Mouse (Mus musculus) CH12.LX (cell line): ENCODE data around the gene Klhl11. TPM values are rescaled to one million over a fixed set of nuclear protein-coding genes. Genes with fewer than 3 reads are reported as not detected.

ENCODE experiments used
- DNase-seq: peaks from one replicate; pipeline ENCODE4 v3.0.0-alpha.2; 2013; ENCODE audit errors: extremely low read depth
- H3K27ac ChIP-seq: 2 replicates; pipeline ENCODE4 v1.5.1; 2012; ENCODE audit warnings: low read depth, mild to moderate bottlenecking, control low read depth, moderate library complexity; ENCODE audit not compliant: insufficient read depth
- H3K27me3 ChIP-seq: replicated peaks from 2 replicates; pipeline ENCODE3; 2012; ENCODE audit warnings: inconsistent platforms
- H3K36me3 ChIP-seq, 2 experiments: replicated peaks in 1 of 2; 2 replicates each; pipeline versions ENCODE3 to v1.6.1; 2012; ENCODE audit warnings: inconsistent platforms in 1 of 2, low read length in 1 of 2, mild to moderate bottlenecking in 1 of 2, mixed read lengths in 1 of 2, moderate library complexity in 1 of 2; ENCODE audit not compliant: control insufficient read depth in 1 of 2, insufficient read depth in 1 of 2
- H3K4me1 ChIP-seq, 2 experiments: 2 replicates each; pipeline ENCODE4 v1.6.1; 2012; ENCODE audit warnings: inconsistent platforms in 1 of 2, moderate library complexity in 1 of 2; ENCODE audit not compliant: insufficient read depth in 2 of 2, control insufficient read depth in 1 of 2
- H3K4me2 ChIP-seq: 2 replicates; pipeline ENCODE4 v1.6.1; 2012; ENCODE audit warnings: low read depth, mild to moderate bottlenecking, control low read depth; ENCODE audit not compliant: poor library complexity, insufficient read depth, severe bottlenecking
- H3K4me3 ChIP-seq, 3 experiments: fragments of 150-350 bp in 1 of 3; sonication (generic) in 1 of 3; replicated peaks in 1 of 3; 2 replicates each; pipeline versions ENCODE3 to v1.5.1; 2011 to 2012; ENCODE audit warnings: low read depth in 2 of 3, low read length in 2 of 3, mild to moderate bottlenecking in 2 of 3, moderate library complexity in 2 of 3, control low read depth in 1 of 3, improper control_type of control experiment in 1 of 3, inconsistent platforms in 1 of 3, mixed read lengths in 1 of 3; ENCODE audit not compliant: poor library complexity in 1 of 3
- H3K79me2 ChIP-seq: replicated peaks from 2 replicates; pipeline ENCODE4 v1.6.1; 2012; ENCODE audit warnings: mild to moderate bottlenecking, moderate library complexity; ENCODE audit not compliant: control insufficient read depth, poor library complexity, insufficient read depth, severe bottlenecking; ENCODE audit errors: extremely low read depth
- H3K9ac ChIP-seq: 2 replicates; pipeline ENCODE4 v1.6.1; 2012; ENCODE audit warnings: low read depth, mild to moderate bottlenecking, control low read depth, moderate library complexity; ENCODE audit not compliant: insufficient read depth
- H3K9me3 ChIP-seq: replicated peaks from 2 replicates; pipeline ENCODE3; 2012; ENCODE audit warnings: low read length, inconsistent platforms, mixed read lengths
- BHLHE40 ChIP-seq: IDR thresholded peaks from 2 replicates; pipeline ENCODE4 v1.6.1; 2011; ENCODE audit warnings: mild to moderate bottlenecking, low read depth, low read length, improper control_type of control experiment
- CHD2 ChIP-seq: IDR thresholded peaks from 2 replicates; pipeline ENCODE4 v1.6.1; 2011; ENCODE audit warnings: low read length, improper control_type of control experiment
- E2F4 ChIP-seq: IDR thresholded peaks from 2 replicates; pipeline ENCODE4 v1.6.1; 2011; ENCODE audit warnings: low read depth, low read length, improper control_type of control experiment; ENCODE audit not compliant: insufficient replicate concordance
- ELF1 ChIP-seq: IDR thresholded peaks from 2 replicates; pipeline ENCODE4 v1.6.1; 2014; ENCODE audit warnings: low read depth, mild to moderate bottlenecking, inconsistent platforms, low read length, improper control_type of control experiment
- GABPA ChIP-seq: IDR thresholded peaks from 2 replicates; pipeline ENCODE4 v1.6.1; 2012; ENCODE audit warnings: low read depth, low read length, improper control_type of control experiment, inconsistent platforms; ENCODE audit not compliant: insufficient replicate concordance
- JUN ChIP-seq: IDR thresholded peaks from 2 replicates; pipeline ENCODE4 v1.6.1; 2011; ENCODE audit warnings: low read depth, mild to moderate bottlenecking, low read length, improper control_type of control experiment, moderate library complexity; ENCODE audit not compliant: insufficient read depth
- JUND ChIP-seq: conservative IDR thresholded peaks from 2 replicates; pipeline ENCODE4 v1.6.1; 2011; ENCODE audit warnings: low read depth, low read length, improper control_type of control experiment
- KAT2A ChIP-seq: IDR thresholded peaks from 2 replicates; pipeline ENCODE4 v1.6.1; 2012; ENCODE audit warnings: low read length, improper control_type of control experiment, inconsistent platforms; ENCODE audit not compliant: insufficient replicate concordance
- MAX ChIP-seq: IDR thresholded peaks from 2 replicates; pipeline ENCODE4 v1.6.1; 2011; ENCODE audit warnings: low read length, improper control_type of control experiment
- MAZ ChIP-seq: IDR thresholded peaks from 2 replicates; pipeline ENCODE4 v1.6.1; 2012; ENCODE audit warnings: low read depth, mild to moderate bottlenecking, inconsistent platforms, low read length, improper control_type of control experiment, moderate library complexity
- MEF2A ChIP-seq: IDR thresholded peaks from 2 replicates; pipeline ENCODE4 v1.6.1; 2014; ENCODE audit warnings: low read depth, mild to moderate bottlenecking, inconsistent platforms, low read length, improper control_type of control experiment, borderline replicate concordance
- MXI1 ChIP-seq: IDR thresholded peaks from 2 replicates; pipeline ENCODE4 v1.6.1; 2011; ENCODE audit warnings: mild to moderate bottlenecking, low read depth, low read length, improper control_type of control experiment
- MYC ChIP-seq: IDR thresholded peaks from 2 replicates; pipeline ENCODE4 v1.6.1; 2011; ENCODE audit warnings: low read depth, mild to moderate bottlenecking, improper control_type of control experiment, low read length
- NRF1 ChIP-seq: IDR thresholded peaks from 2 replicates; pipeline ENCODE4 v1.6.1; 2014; ENCODE audit warnings: low read depth, mild to moderate bottlenecking, inconsistent platforms, low read length, improper control_type of control experiment, moderate library complexity
- PAX5 ChIP-seq: IDR thresholded peaks from 2 replicates; pipeline ENCODE4 v1.6.1; 2012; ENCODE audit warnings: low read length, inconsistent platforms, mixed read lengths
- POLR2AphosphoS2 ChIP-seq: IDR thresholded peaks from 2 replicates; pipeline ENCODE4 v1.6.1; 2011; ENCODE audit warnings: low read depth, low read length, improper control_type of control experiment
- SIN3A ChIP-seq: IDR thresholded peaks from 2 replicates; pipeline ENCODE4 v1.6.1; 2012; ENCODE audit warnings: low read length, improper control_type of control experiment, inconsistent platforms
- TBP ChIP-seq: conservative IDR thresholded peaks from 2 replicates; pipeline ENCODE4 v1.6.1; 2011; ENCODE audit warnings: low read depth, low read length, improper control_type of control experiment
- UBTF ChIP-seq: IDR thresholded peaks from 2 replicates; pipeline ENCODE4 v1.6.1; 2012; ENCODE audit warnings: low read depth, mild to moderate bottlenecking, inconsistent platforms, low read length, improper control_type of control experiment, moderate library complexity
- USF1 ChIP-seq: IDR thresholded peaks from 2 replicates; pipeline ENCODE4 v1.6.1; 2014; ENCODE audit warnings: low read depth, mild to moderate bottlenecking, inconsistent platforms, low read length, improper control_type of control experiment
- USF2 ChIP-seq: conservative IDR thresholded peaks from 2 replicates; pipeline ENCODE4 v1.6.1; 2011; ENCODE audit warnings: low read depth, low read length, improper control_type of control experiment
- ZC3H11A ChIP-seq: IDR thresholded peaks from 2 replicates; pipeline ENCODE4 v1.6.1; 2012; ENCODE audit warnings: low read depth, mild to moderate bottlenecking, inconsistent platforms, low read length, improper control_type of control experiment
- ZKSCAN1 ChIP-seq: IDR thresholded peaks from 2 replicates; pipeline ENCODE4 v1.6.1; 2012; ENCODE audit warnings: low read depth, inconsistent platforms, low read length, improper control_type of control experiment, borderline replicate concordance
- ZMIZ1 ChIP-seq: IDR thresholded peaks from 2 replicates; pipeline ENCODE4 v1.6.1; 2012; ENCODE audit warnings: low read depth, mild to moderate bottlenecking, inconsistent platforms, low read length, improper control_type of control experiment
- ZNF384 ChIP-seq: IDR thresholded peaks from 2 replicates; pipeline ENCODE4 v1.6.1; 2012; ENCODE audit warnings: low read depth, low read length, improper control_type of control experiment, inconsistent platforms
- dilution Hi-C: fragments of 300-500 bp; cut with MboI; formaldehyde crosslinking; loops from 2 replicates; pipeline ENCODE4 v1.14.3; 2020; ENCODE audit warnings: low sequenced_read_pairs; ENCODE audit not compliant: extremely low pct_unique_long_range_greater_than_20kb, extremely low pct_ligation_motif_present
- in situ Hi-C: fragments of 300-500 bp; cut with MboI; formaldehyde crosslinking; loops from 3 replicates; pipeline ENCODE4 v1.14.3; 2019; ENCODE audit warnings: low sequenced_read_pairs, low pct_ligation_motif_present, low pct_unique_long_range_greater_than_20kb, mixed read lengths
- polyA plus RNA-seq: library from polyadenylated mRNA; unstranded; fragments of >175 nt; gene quantifications from 2 replicates; pipeline ENCODE4 v1.2.1, GENCODE M21; 2012; ENCODE audit warnings: low read depth; ENCODE audit not compliant: insufficient read length
- total RNA-seq, 2 experiments: library from RNA; depleted of rRNA; stranded (reverse); fragments of 300-350 nt in 1 of 2; fragments of >200 nt in 1 of 2; gene quantifications; 2 replicates each; pipeline ENCODE4 v1.2.3; 2012 to 2014

Gene Klhl11
- total and polyA plus RNA-seq, 3 experiments: 9.8 to 19.5 (median 12.8) TPM

- dilution Hi-C loops (no loop called here), in situ Hi-C loops (no loop called here)
- H3K79me2 ChIP-seq: no peaks in the 10 kb centered on the region
- no peak for DNase-seq
- H3K9ac ChIP-seq: no peak overlapping the region
- no peaks in the 10 kb centered on the region for H3K9me3 ChIP-seq
- peaks cover 19 to 52% of the 10 kb centered on the region in 2 experiments for H3K36me3 ChIP-seq
- H3K27me3 ChIP-seq: no peaks in the 10 kb centered on the region
- no peak overlapping the region for H3K27ac ChIP-seq
- H3K4me1 ChIP-seq: peaks cover 12 to 17% of the 10 kb centered on the region in 2 experiments
- TF ChIP-seq MAX (no peak), ELF1 (no peak), MYC (no peak), KAT2A (no peak), ZMIZ1 (no peak), E2F4 (no peak), ZNF384 (no peak), USF2 (no peak), MEF2A (no peak)
- H3K4me3 ChIP-seq: no peak overlapping the region
- no peak overlapping the region for H3K4me2 ChIP-seq
Observed at GRCm38 (mm10) chr11:100437901-100438300, 34.6 kb downstream of the Klhl11 start.

- no peak overlapping the region for H3K4me3 ChIP-seq
- no peaks in the 10 kb centered on the region for H3K9me3 ChIP-seq
- in situ Hi-C loops (no loop called here), dilution Hi-C loops (no loop called here)
- no peak overlapping the region for H3K27ac ChIP-seq
- H3K4me2 ChIP-seq: no peak overlapping the region
- DNase-seq: no peak
- H3K27me3 ChIP-seq: no peaks in the 10 kb centered on the region
- no peak overlapping the region for H3K9ac ChIP-seq
- TF ChIP-seq BHLHE40 (no peak), USF1 (no peak), POLR2AphosphoS2 (no peak), USF2 (no peak), MXI1 (no peak), GABPA (no peak), PAX5 (no peak), TBP (no peak), SIN3A (no peak), ZKSCAN1 (no peak), E2F4 (no peak), JUN (no peak), CHD2 (no peak), MAZ (no peak), ZMIZ1 (no peak), JUND (no peak), UBTF (no peak), NRF1 (no peak), ZC3H11A (no peak)
- peaks cover 7 to 12% of the 10 kb centered on the region in 2 experiments; a peak in 3 of 4 replicates for H3K4me1 ChIP-seq
- H3K79me2 ChIP-seq: no peaks in the 10 kb centered on the region
- peaks cover 23 to 64% of the 10 kb centered on the region in 2 experiments for H3K36me3 ChIP-seq
Observed at GRCm38 (mm10) chr11:100435678-100436246, 36.8 kb downstream of the Klhl11 start.
